Mouse (Mus musculus): ENCODE results near the gene Dyrk3. TPM values are rescaled to one million over a fixed set of nuclear protein-coding genes. Genes with fewer than 3 reads are reported as not detected.

Gene Dyrk3
- polyA plus RNA-seq, 1 experiment from 2014 or later = 12.2 TPM

DNA sequence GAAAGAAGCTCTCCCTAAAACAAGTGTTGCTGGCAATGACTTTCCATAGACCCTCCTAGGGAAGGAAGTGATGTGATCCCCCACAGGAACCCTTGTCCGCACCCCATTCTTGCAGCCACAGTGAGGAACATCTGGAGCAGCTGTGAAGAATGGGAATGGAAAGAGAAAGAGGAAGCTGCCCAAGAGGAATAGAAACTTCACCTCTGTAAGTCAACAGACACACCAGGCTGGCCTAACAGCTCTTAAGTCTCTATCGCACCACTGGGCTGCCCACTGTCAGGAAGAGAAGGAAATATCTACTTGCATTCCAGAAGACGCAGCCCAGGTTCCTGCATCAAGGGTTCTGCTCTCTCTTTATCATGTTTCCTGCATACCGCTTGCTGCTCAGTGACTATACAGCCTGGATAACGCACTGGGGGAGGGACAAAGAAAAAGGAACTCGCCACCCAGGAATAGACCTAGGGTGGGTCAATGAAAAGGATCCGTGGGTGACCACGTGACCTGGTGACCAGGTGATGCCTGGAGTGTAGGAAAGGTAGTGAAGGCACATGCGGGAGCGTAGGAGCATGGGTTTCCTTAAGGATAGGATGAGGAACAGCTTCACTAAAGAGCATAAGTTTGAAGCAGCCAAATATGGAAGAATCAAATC, 34.2 kb downstream of the Dyrk3 start:
- Histone ChIP-seq H3K9me3 (ENCODE audit: control insufficient read depth, low read length) (no peaks in the 10 kb centered on the region), H3K36me3 (ENCODE audit: control insufficient read depth, insufficient read depth, low read length) (no peaks in the 10 kb centered on the region), H3K9ac (ENCODE audit: low read depth, low read length) (no peak overlapping the region), H3K4me1 (ENCODE audit: control insufficient read depth, insufficient read depth, low read depth, low read length) (no peaks in the 10 kb centered on the region), H3K4me2 (ENCODE audit: low read length) (no peak overlapping the region), H3K27ac (ENCODE audit: low read depth, low read length) (no peak overlapping the region), H3K4me3 (ENCODE audit: low read length) (no peak overlapping the region), H3K27me3 (replicated peaks; ENCODE audit: control insufficient read depth, insufficient read depth, low read length) (no peaks in the 10 kb centered on the region)
- no peak for ATAC-seq
- 86% methylated on average over 10 of the region's 10 CpGs for WGBS

DNA sequence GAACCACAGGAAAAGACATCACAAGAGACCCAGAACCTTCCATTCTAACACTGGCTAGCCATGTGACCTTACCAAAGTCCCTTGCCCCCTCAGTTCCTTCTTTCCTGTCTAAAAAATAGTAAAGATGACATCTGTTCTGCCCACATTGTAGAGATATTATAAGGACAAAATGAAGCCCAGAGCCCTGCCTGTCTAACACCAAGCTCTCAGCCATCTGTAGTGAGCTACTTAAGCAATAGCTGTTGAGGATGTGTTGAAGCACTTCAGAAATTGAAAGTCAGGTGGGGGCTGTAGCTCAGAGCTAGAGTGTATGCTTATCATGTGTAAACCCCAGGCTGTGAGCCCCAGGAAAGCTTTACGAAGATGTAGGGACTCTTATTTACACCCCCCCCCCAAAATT, 37.3 kb downstream of the Dyrk3 start:
- Histone ChIP-seq H3K4me1 (ENCODE audit: control insufficient read depth, insufficient read depth, low read depth, low read length) (peaks cover 5% of the 10 kb centered on the region), H3K4me2 (ENCODE audit: low read length) (no peak overlapping the region), H3K27ac (ENCODE audit: low read depth, low read length) (no peak overlapping the region), H3K4me3 (ENCODE audit: low read length) (no peak overlapping the region), H3K36me3 (ENCODE audit: control insufficient read depth, insufficient read depth, low read length) (no peaks in the 10 kb centered on the region), H3K9me3 (ENCODE audit: control insufficient read depth, low read length) (no peaks in the 10 kb centered on the region), H3K27me3 (replicated peaks; ENCODE audit: control insufficient read depth, insufficient read depth, low read length) (no peaks in the 10 kb centered on the region), H3K9ac (ENCODE audit: low read depth, low read length) (no peak overlapping the region)
- no peak for ATAC-seq
- 86% methylated on average over 1 of the region's 1 CpGs for WGBS

GRCm38 (mm10) chr1:131097700-131098094, 40.4 kb downstream of the Dyrk3 start, which contains the start of gene Mapkapk2:
Gene Mapkapk2 (minus strand): TSS chr1:131097826.
- peak within 1 kb of the TSS; percentile 90 for H3K4me2 ChIP-seq (ENCODE audit: low read length)
- no peaks in the 10 kb centered on the region for H3K9me3 ChIP-seq (ENCODE audit: control insufficient read depth, low read length)
- H3K27ac ChIP-seq (ENCODE audit: low read depth, low read length) = peak within 1 kb of the TSS; percentile 80
- H3K9ac ChIP-seq (ENCODE audit: low read depth, low read length) = peak within 1 kb of the TSS; percentile 88
- no peaks in the 10 kb centered on the region for H3K27me3 ChIP-seq (replicated peaks; ENCODE audit: control insufficient read depth, insufficient read depth, low read length)
- peaks cover 18% of the 10 kb centered on the region for H3K4me1 ChIP-seq (ENCODE audit: control insufficient read depth, insufficient read depth, low read depth, low read length)
- H3K4me3 ChIP-seq (ENCODE audit: low read length) = peak within 1 kb of the TSS; percentile 91
- no peaks in the 10 kb centered on the region for H3K36me3 ChIP-seq (ENCODE audit: control insufficient read depth, insufficient read depth, low read length)
- peak; percentile 96 for ATAC-seq
- 1% methylated on average over 27 of the region's 32 CpGs for WGBS

DNA sequence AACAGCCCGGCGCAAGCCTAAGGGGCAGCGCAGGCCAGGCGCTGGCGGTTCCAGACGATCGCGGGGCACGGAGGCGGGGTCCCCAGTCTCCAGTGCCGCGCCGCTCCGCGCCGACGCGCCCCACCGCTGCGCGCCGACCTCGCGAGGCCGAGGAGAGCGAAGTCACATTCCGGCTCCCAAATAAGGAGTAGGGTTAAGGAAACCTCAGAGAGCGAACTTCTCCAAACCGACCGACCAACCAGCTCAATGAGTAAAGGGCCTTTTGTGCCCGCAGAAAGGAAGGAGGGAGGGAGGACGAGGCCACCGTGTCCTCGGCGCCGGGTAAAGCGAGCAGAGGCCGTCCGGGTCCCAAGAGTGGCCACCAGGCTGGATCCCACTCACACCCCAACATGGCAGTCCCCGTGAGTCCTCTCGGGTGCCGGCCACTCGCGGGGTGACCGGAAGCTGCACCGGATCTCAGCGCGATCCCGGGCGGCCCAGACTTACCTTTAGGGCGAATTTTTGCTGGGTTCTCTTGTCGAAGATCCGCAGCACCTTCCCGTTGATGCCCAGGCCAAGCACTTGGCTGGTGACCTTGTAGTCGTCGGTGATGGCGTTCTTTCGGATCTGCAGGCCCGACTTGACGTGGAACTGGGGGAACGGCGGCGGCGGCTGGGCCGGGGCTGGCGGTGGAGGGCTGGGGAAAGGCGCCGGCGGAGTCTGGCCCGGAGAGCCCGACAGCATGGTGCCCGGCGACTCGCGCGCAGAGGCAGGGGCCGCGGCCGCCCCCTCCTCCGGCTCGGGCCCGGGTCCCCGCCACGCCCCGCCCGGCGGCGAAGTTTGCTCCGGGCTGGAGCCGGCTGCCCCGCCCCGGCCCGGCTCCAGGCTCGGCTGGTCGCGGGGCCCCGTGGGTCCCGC, 41.1 kb downstream of the Dyrk3 start:
- Histone ChIP-seq H3K9ac (ENCODE audit: low read depth, low read length) (peak overlapping the region; percentile 88), H3K4me1 (ENCODE audit: control insufficient read depth, insufficient read depth, low read depth, low read length) (peaks cover 18% of the 10 kb centered on the region), H3K27ac (ENCODE audit: low read depth, low read length) (peak overlapping the region; percentile 80), H3K36me3 (ENCODE audit: control insufficient read depth, insufficient read depth, low read length) (no peaks in the 10 kb centered on the region), H3K4me3 (ENCODE audit: low read length) (peak overlapping the region; percentile 91), H3K27me3 (replicated peaks; ENCODE audit: control insufficient read depth, insufficient read depth, low read length) (no peaks in the 10 kb centered on the region), H3K9me3 (ENCODE audit: control insufficient read depth, low read length) (no peaks in the 10 kb centered on the region), H3K4me2 (ENCODE audit: low read length) (peak overlapping the region; percentile 90)
- ATAC-seq = peak; percentile 60
- under 1% methylated on average over 64 of the region's 98 CpGs for WGBS

DNA sequence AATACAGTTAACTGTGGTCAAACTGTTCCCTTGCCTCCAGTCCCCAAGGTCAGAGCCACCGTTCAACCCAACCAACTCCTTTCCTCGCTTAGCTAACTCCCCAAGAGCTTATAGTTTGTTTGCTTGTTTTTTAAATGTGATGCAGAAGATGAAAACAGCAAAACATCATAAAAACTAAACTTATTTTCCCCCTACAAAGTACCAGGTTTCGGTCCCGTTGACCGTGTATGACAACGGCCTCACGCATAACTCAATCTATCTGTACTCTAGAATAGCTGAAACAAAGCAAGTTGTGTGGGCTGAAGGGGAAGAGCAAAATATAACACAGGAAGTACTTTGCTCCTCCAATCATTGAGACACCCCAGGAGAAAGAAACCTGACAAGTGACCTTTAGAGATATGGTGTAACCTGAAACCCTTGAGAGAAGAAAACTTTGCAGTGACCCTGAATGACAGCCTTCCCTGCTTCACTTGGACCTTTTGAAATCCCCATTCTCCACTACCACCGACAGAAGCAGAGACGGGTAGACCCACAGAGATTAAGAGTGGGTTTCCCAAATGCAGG, 41.9 kb downstream of the Dyrk3 start:
- H3K36me3 ChIP-seq (ENCODE audit: control insufficient read depth, insufficient read depth, low read length) = no peaks in the 10 kb centered on the region
- H3K4me2 ChIP-seq (ENCODE audit: low read length) = peak overlapping the region; percentile 90
- WGBS = 25% methylated on average over 9 of the region's 9 CpGs

GRCm38 (mm10) chr1:131095574-131095973, 42.6 kb downstream of the Dyrk3 start:
- Histone ChIP-seq H3K9ac (ENCODE audit: low read depth, low read length) (no peak overlapping the region), H3K27me3 (replicated peaks; ENCODE audit: control insufficient read depth, insufficient read depth, low read length) (no peaks in the 10 kb centered on the region), H3K36me3 (ENCODE audit: control insufficient read depth, insufficient read depth, low read length) (no peaks in the 10 kb centered on the region), H3K9me3 (ENCODE audit: control insufficient read depth, low read length) (no peaks in the 10 kb centered on the region), H3K4me1 (ENCODE audit: control insufficient read depth, insufficient read depth, low read depth, low read length) (peaks cover 23% of the 10 kb centered on the region), H3K27ac (ENCODE audit: low read depth, low read length) (no peak overlapping the region), H3K4me2 (ENCODE audit: low read length) (peak overlapping the region; percentile 90), H3K4me3 (ENCODE audit: low read length) (peak overlapping the region; percentile 91)
- no peak for ATAC-seq
- WGBS = 11% methylated on average over 8 of the region's 8 CpGs

More for the DNA sequence above, 41.9 kb downstream of the Dyrk3 start:
- H3K9me3 ChIP-seq (ENCODE audit: control insufficient read depth, low read length) = no peaks in the 10 kb centered on the region
- peak overlapping the region; percentile 80 for H3K27ac ChIP-seq (ENCODE audit: low read depth, low read length)
- no peak for ATAC-seq
- H3K27me3 ChIP-seq (replicated peaks; ENCODE audit: control insufficient read depth, insufficient read depth, low read length) = no peaks in the 10 kb centered on the region
- H3K4me3 ChIP-seq (ENCODE audit: low read length) = peak overlapping the region; percentile 91
- H3K4me1 ChIP-seq (ENCODE audit: control insufficient read depth, insufficient read depth, low read depth, low read length) = peaks cover 18% of the 10 kb centered on the region
- peak overlapping the region; percentile 88 for H3K9ac ChIP-seq (ENCODE audit: low read depth, low read length)

DNA sequence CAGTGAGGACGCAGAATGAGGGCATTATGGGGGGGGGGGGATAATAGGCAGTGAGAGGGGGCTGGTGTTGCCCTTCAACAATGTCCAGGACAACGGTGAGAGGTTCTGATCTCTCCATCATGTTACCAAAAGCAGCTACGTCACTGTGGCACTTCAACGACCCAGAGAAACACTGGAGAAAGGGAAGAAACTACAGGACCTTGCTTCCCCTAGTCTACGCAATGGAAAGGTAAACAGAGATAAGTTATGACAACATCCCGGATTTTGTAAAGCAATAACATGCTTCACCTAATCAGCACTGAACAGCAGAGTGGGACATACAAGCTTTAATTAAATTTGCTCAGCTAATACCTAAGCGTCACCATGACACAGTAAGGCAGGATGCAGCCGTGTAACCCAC, 44.3 kb downstream of the Dyrk3 start:
- H3K9me3 ChIP-seq (ENCODE audit: control insufficient read depth, low read length) = no peaks in the 10 kb centered on the region
- H3K4me2 ChIP-seq (ENCODE audit: low read length) = no peak overlapping the region
- H3K4me3 ChIP-seq (ENCODE audit: low read length) = no peak overlapping the region
- ATAC-seq = no peak
- no peaks in the 10 kb centered on the region for H3K27me3 ChIP-seq (replicated peaks; ENCODE audit: control insufficient read depth, insufficient read depth, low read length)
- WGBS = 82% methylated on average over 8 of the region's 8 CpGs
- H3K9ac ChIP-seq (ENCODE audit: low read depth, low read length) = no peak overlapping the region
- no peaks in the 10 kb centered on the region for H3K36me3 ChIP-seq (ENCODE audit: control insufficient read depth, insufficient read depth, low read length)
- no peak overlapping the region for H3K27ac ChIP-seq (ENCODE audit: low read depth, low read length)
- peaks cover 27% of the 10 kb centered on the region for H3K4me1 ChIP-seq (ENCODE audit: control insufficient read depth, insufficient read depth, low read depth, low read length)

DNA sequence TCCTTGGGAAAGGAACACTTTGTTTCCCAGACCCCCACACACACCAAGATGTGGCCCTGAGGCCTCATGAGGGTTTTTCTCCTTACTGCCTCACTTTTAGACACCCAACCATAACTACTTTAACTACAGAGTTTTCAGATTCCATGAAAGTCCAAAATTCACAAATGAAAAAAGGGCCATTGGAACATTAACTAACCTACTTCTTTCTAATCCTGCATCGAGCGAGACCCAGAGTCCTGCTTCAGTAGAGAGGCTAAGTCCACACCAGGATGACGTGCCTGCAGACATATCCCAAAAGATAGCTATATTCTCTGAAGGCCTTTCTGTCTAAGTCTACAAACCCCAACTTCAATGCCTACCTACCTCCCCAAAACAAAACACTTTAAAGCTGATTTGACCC, 45.3 kb downstream of the Dyrk3 start:
- Histone ChIP-seq H3K4me1 (ENCODE audit: control insufficient read depth, insufficient read depth, low read depth, low read length) (peaks cover 31% of the 10 kb centered on the region), H3K27me3 (replicated peaks; ENCODE audit: control insufficient read depth, insufficient read depth, low read length) (no peaks in the 10 kb centered on the region), H3K4me2 (ENCODE audit: low read length) (no peak overlapping the region), H3K9me3 (ENCODE audit: control insufficient read depth, low read length) (no peaks in the 10 kb centered on the region), H3K4me3 (ENCODE audit: low read length) (no peak overlapping the region), H3K9ac (ENCODE audit: low read depth, low read length) (no peak overlapping the region), H3K27ac (ENCODE audit: low read depth, low read length) (no peak overlapping the region), H3K36me3 (ENCODE audit: control insufficient read depth, insufficient read depth, low read length) (no peaks in the 10 kb centered on the region)
- ATAC-seq = no peak
- 97% methylated on average over 3 of the region's 3 CpGs for WGBS

DNA sequence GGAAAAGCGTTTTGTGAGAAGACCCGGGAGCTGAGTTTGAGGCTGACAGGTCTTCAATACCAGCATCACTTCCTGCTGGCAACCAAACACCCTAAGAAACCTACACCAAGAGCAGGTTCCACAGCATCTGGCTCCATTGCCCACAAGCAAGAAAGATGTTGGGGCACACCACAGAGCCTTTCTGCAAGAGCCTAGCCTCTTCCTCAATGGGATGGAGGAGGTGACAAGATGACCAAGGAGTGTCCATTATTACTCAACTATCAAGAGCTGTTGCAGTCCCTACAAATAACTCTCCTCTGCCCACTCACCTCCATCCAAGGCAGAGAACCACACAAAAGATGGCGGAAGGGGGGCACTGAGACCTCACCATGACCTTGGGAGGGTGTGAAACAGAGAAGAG, 46.0 kb downstream of the Dyrk3 start:
- Histone ChIP-seq H3K4me3 (ENCODE audit: low read length) (no peak overlapping the region), H3K4me1 (ENCODE audit: control insufficient read depth, insufficient read depth, low read depth, low read length) (peaks cover 35% of the 10 kb centered on the region), H3K4me2 (ENCODE audit: low read length) (no peak overlapping the region), H3K36me3 (ENCODE audit: control insufficient read depth, insufficient read depth, low read length) (no peaks in the 10 kb centered on the region), H3K27ac (ENCODE audit: low read depth, low read length) (no peak overlapping the region), H3K9me3 (ENCODE audit: control insufficient read depth, low read length) (no peaks in the 10 kb centered on the region), H3K27me3 (replicated peaks; ENCODE audit: control insufficient read depth, insufficient read depth, low read length) (no peaks in the 10 kb centered on the region), H3K9ac (ENCODE audit: low read depth, low read length) (no peak overlapping the region)
- no peak for ATAC-seq
- WGBS = 89% methylated on average over 3 of the region's 3 CpGs
